Mouse (Mus musculus): ENCODE data around the gene Mgarp.

DNA sequence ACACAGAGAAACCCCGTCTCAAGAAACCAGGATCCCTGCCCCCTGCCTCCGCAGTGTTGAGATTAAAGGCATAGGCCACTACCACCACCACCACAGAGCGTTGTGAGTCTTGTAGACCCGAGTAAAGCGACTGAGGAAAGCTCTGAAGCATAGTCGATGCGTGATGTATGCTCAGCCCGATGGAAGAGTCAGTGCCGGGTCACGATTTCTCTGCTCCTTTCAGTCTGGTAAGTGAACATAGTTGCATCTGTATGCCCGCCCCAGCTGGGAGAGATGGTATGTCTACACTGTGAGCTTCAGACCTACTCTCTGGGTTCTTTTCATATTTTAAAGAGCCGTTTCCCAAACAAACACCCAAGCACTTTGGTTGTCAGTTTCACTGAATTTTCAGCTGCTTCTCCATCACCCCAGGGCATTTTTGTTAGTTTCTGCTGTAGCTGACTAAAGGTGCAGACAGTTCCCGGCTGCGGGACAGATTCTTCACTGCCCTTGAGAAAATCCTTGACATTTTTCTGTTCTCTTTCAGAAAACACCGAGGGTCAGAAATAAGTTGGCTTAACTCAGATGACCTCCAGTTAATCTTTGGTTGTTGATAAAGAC lies 1.3 kb upstream of the Mgarp start:
- no peak for TF ChIP-seq CTCF (IDR thresholded peaks at IDR 0.05; ENCODE audit: borderline replicate concordance, control insufficient read depth, extremely low read depth, insufficient read depth, low read length, poor library complexity)
- TF ChIP-seq POLR2A (IDR thresholded peaks at IDR 0.05; ENCODE audit: control insufficient read depth, extremely low read depth, insufficient read depth, low read length, poor library complexity) = no peak

All from thymus, adult 2 months (tissue).